Mouse (Mus musculus): ENCODE results near the gene Olfr71. TPM values are rescaled to one million over a fixed set of nuclear protein-coding genes. Genes with fewer than 3 reads are reported as not detected.
A peak's percentile ranks its signal among the peaks of the same experiment; 100 is the strongest.

The Olfr71 gene
- polyA plus RNA-seq, 1 experiment = not detected

DNA sequence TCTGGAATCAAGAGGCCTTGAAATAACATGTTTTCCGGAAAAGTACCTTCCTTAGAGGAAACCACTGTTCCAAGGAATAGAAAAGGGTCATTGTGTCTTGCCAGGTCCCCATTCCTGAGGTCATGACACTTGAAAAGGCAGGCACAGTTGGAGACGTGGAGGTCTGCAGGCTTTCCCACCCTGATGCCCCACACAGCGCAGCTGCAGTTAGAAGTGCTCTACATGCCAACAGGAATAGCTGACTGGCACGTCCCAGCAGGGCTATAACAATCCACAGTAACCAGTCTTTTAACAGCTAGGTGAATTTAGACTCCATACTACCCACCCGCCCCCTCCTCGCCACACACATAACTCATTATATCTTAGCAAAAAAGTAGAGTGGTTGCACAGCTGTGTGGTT lies 27.1 kb upstream of the Olfr71 start:
- no peaks in the 10 kb centered on the region for H3K27me3 ChIP-seq (ENCODE audit: control insufficient read depth, insufficient read depth, low read length)
- H3K36me3 ChIP-seq (ENCODE audit: control insufficient read depth, insufficient read depth, low read length) = no peaks in the 10 kb centered on the region
- H3K4me1 ChIP-seq (ENCODE audit: control insufficient read depth, insufficient read depth, low read length) = peaks cover 2% of the 10 kb centered on the region
- no peak overlapping the region for H3K27ac ChIP-seq (ENCODE audit: control insufficient read depth, insufficient read depth, low read depth, low read length)
- peak overlapping the region; percentile 69; the same call in 1 of the 2 replicates for H3K4me3 ChIP-seq (ENCODE audit: control insufficient read depth, low read depth, low read length)
- TF ChIP-seq CTCF (IDR thresholded peaks at IDR 0.05; ENCODE audit: control insufficient read depth, insufficient read depth, insufficient replicate concordance, low read depth, low read length) (no peak), POLR2A (IDR thresholded peaks at IDR 0.05; ENCODE audit: control insufficient read depth, low read depth, low read length) (no peak)

DNA sequence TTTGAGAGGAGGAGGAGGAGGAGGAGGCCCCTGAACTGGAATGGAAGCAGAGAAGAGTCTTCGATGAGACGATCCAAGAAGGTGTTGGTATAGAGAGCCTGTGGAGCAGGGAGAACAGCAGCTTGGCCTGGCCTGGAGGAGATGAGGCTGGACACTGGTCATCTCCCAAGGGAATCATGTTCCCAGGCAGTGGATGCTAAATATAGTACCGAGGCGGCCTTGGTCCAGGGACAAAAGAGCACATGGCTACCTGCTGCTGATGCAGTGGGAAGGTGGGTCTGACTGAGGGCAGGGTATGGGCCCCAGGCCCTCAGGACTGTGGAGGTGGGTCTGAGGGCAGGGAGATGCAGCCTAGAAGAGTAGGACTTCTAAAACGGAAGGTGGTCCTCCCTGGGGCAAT lies 23.1 kb upstream of the Olfr71 start:
- TF ChIP-seq POLR2A (IDR thresholded peaks at IDR 0.05; ENCODE audit: control insufficient read depth, low read depth, low read length) (no peak), CTCF (IDR thresholded peaks at IDR 0.05; ENCODE audit: control insufficient read depth, insufficient read depth, insufficient replicate concordance, low read depth, low read length) (no peak)
- H3K4me3 ChIP-seq (ENCODE audit: control insufficient read depth, low read depth, low read length) = peak overlapping the region; percentile 4
- peak overlapping the region; percentile 65 for H3K27ac ChIP-seq (ENCODE audit: control insufficient read depth, insufficient read depth, low read depth, low read length)
- H3K36me3 ChIP-seq (ENCODE audit: control insufficient read depth, insufficient read depth, low read length) = no peaks in the 10 kb centered on the region
- peaks cover 21% of the 10 kb centered on the region for H3K4me1 ChIP-seq (ENCODE audit: control insufficient read depth, insufficient read depth, low read length)
- H3K27me3 ChIP-seq (ENCODE audit: control insufficient read depth, insufficient read depth, low read length) = no peaks in the 10 kb centered on the region

DNA sequence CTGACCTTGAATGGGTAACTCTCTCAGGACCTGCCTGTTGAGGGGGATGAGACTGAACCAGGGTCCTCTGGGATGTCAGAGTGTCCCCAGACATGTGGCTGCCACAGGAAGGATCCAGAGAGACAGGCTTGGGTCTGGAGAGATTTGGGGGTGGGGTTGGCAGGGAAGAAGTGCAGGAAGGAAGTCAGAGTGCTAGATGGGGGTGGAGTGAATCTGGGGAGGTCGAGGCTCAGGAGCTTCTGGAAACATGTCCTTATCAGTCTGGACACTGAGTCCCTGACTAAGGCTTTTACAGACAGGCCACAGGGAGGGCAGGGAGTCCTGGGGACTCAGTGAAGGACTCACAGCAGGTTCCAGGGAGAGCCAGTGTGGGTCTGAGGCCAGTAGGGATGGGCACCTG lies 22.1 kb upstream of the Olfr71 start:
- Histone ChIP-seq H3K36me3 (ENCODE audit: control insufficient read depth, insufficient read depth, low read length) (no peaks in the 10 kb centered on the region), H3K27me3 (ENCODE audit: control insufficient read depth, insufficient read depth, low read length) (no peaks in the 10 kb centered on the region), H3K4me1 (ENCODE audit: control insufficient read depth, insufficient read depth, low read length) (peaks cover 23% of the 10 kb centered on the region), H3K27ac (ENCODE audit: control insufficient read depth, insufficient read depth, low read depth, low read length) (peak overlapping the region; percentile 65), H3K4me3 (ENCODE audit: control insufficient read depth, low read depth, low read length) (peak overlapping the region; percentile 4)
- TF ChIP-seq POLR2A (IDR thresholded peaks at IDR 0.05; ENCODE audit: control insufficient read depth, low read depth, low read length) (no peak), CTCF (IDR thresholded peaks at IDR 0.05; ENCODE audit: control insufficient read depth, insufficient read depth, insufficient replicate concordance, low read depth, low read length) (no peak)

DNA sequence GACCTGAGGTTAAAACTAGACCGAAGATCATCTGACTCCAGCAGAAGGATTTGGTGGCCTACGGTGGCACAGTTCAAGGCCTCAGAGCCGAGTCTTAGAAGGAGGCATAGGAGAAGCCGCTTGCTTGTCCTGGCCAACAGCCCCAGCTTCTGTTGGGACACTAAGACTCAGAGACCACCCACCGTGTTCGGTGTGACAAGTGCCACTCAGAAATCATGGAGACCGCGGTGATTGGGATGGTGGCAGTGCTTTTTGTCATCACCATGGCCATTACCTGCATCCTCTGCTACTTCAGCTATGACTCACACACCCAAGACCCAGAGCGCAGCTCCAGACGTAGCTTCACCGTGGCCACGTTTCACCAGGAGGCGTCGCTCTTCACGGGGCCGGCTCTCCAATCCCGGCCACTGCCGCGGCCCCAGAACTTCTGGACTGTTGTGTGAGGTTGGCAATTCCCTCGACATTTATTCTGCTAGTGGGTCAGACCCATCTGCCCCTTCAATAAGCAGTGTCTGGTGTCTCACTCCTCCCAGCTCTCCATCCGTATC lies 20.8 kb upstream of the Olfr71 start:
- peak overlapping the region; percentile 84 for H3K27ac ChIP-seq (ENCODE audit: control insufficient read depth, insufficient read depth, low read depth, low read length)
- no peaks in the 10 kb centered on the region for H3K36me3 ChIP-seq (ENCODE audit: control insufficient read depth, insufficient read depth, low read length)
- H3K27me3 ChIP-seq (ENCODE audit: control insufficient read depth, insufficient read depth, low read length) = no peaks in the 10 kb centered on the region
- H3K4me1 ChIP-seq (ENCODE audit: control insufficient read depth, insufficient read depth, low read length) = peaks cover 23% of the 10 kb centered on the region
- peak overlapping the region; percentile 44 for H3K4me3 ChIP-seq (ENCODE audit: control insufficient read depth, low read depth, low read length)
- TF ChIP-seq POLR2A (IDR thresholded peaks at IDR 0.05; ENCODE audit: control insufficient read depth, low read depth, low read length) (no peak), CTCF (IDR thresholded peaks at IDR 0.05; ENCODE audit: control insufficient read depth, insufficient read depth, insufficient replicate concordance, low read depth, low read length) (no peak)

DNA sequence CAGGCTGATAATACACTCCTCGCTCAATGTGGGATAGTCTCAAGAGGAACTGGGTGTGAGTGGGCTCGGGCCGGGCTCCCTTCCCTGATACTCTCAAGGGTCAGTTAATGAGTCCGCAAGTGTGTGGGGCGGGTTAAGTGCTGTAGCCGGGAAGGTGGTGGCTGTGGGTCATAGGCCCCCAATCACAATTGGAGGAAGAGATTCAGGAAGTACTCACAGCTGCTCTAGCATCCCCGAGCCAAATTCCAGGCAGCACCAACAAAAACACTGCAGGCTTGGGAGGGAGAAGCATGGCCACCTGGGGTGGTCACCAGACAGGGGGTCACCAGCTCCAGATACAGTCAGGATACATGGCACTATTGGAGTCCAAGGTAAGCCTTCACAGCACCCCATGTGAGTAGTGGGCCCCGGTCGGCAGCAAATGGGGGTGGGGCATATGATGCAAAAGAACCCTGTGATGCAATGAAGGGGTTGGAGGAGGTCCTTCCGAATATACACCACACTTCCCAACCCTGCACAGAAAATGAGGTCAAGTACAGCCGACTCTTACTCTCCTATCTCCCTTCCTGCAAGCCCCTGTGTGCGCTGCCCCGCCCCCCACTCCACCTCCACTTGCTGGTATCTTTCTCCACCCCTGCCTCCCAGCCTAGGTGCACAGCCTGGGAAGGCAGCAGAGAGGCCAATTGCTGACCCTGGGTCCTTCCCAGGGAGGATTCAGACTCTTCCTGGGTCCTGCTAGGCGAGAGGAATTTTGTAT lies 19.9 kb upstream of the Olfr71 start, which contains the start of gene Spaar:
Gene Spaar (plus strand): TSS at position 241 of the 757 bp plus-strand sequence.
- no peak for TF ChIP-seq POLR2A (IDR thresholded peaks at IDR 0.05; ENCODE audit: control insufficient read depth, low read depth, low read length)
- TF ChIP-seq CTCF (IDR thresholded peaks at IDR 0.05; ENCODE audit: control insufficient read depth, insufficient read depth, insufficient replicate concordance, low read depth, low read length) = no peak
- Histone ChIP-seq H3K36me3 (ENCODE audit: control insufficient read depth, insufficient read depth, low read length) (no peaks in the 10 kb centered on the region), H3K4me3 (ENCODE audit: control insufficient read depth, low read depth, low read length) (peak within 1 kb of the TSS; percentile 44), H3K4me1 (ENCODE audit: control insufficient read depth, insufficient read depth, low read length) (peaks cover 23% of the 10 kb centered on the region), H3K27ac (ENCODE audit: control insufficient read depth, insufficient read depth, low read depth, low read length) (peak within 1 kb of the TSS; percentile 84), H3K27me3 (ENCODE audit: control insufficient read depth, insufficient read depth, low read length) (no peaks in the 10 kb centered on the region)

DNA sequence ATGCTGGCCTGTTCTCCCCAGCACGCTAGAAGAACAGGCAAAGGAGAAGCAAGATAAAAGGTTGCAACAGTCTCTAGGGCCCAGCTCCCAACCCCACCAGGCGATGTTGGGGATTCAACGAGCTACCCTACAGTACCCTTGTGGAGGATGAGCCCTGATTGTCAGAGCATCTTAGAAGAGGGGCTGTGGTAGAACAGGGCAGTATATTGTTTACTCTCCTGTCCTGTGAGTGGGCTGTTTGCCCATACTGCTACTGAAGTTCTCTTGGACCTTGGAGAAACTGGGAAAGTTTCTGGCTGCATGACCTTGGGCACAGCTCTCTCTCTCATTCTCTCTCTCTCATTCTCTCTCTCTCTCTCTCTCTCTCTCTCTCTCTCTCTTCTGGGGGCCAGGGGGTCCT lies 19.1 kb upstream of the Olfr71 start:
- Histone ChIP-seq H3K4me3 (ENCODE audit: control insufficient read depth, low read depth, low read length) (no peak overlapping the region), H3K27ac (ENCODE audit: control insufficient read depth, insufficient read depth, low read depth, low read length) (peak overlapping the region; percentile 84), H3K27me3 (ENCODE audit: control insufficient read depth, insufficient read depth, low read length) (no peaks in the 10 kb centered on the region), H3K36me3 (ENCODE audit: control insufficient read depth, insufficient read depth, low read length) (no peaks in the 10 kb centered on the region), H3K4me1 (ENCODE audit: control insufficient read depth, insufficient read depth, low read length) (peaks cover 23% of the 10 kb centered on the region)
- no peak for TF ChIP-seq CTCF (IDR thresholded peaks at IDR 0.05; ENCODE audit: control insufficient read depth, insufficient read depth, insufficient replicate concordance, low read depth, low read length)
- TF ChIP-seq POLR2A (IDR thresholded peaks at IDR 0.05; ENCODE audit: control insufficient read depth, low read depth, low read length) = no peak

DNA sequence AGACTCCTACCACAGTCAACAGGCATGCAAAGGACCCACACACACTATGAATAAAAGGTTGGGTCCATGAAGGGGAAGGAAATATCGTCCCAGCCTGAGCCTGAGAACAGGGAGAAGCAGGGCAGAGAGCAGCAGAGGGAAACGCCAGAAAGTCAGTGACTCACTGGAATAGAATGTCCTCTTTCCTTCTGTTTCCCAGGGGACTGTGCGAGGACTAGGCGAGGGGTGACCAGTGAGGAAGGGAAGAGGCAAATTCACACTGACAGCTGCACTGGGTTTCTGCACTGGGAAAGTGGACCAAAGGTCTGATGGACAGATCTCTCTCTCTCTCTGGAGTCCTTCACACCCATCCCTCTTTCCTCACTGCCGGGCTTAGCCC lies 18.5 kb upstream of the Olfr71 start:
- H3K27me3 ChIP-seq (ENCODE audit: control insufficient read depth, insufficient read depth, low read length) = no peaks in the 10 kb centered on the region
- no peak overlapping the region for H3K4me3 ChIP-seq (ENCODE audit: control insufficient read depth, low read depth, low read length)
- TF ChIP-seq CTCF (IDR thresholded peaks at IDR 0.05; ENCODE audit: control insufficient read depth, insufficient read depth, insufficient replicate concordance, low read depth, low read length) = no peak
- TF ChIP-seq POLR2A (IDR thresholded peaks at IDR 0.05; ENCODE audit: control insufficient read depth, low read depth, low read length) = no peak
- H3K36me3 ChIP-seq (ENCODE audit: control insufficient read depth, insufficient read depth, low read length) = no peaks in the 10 kb centered on the region
- peak overlapping the region; percentile 84 for H3K27ac ChIP-seq (ENCODE audit: control insufficient read depth, insufficient read depth, low read depth, low read length)
- peaks cover 23% of the 10 kb centered on the region for H3K4me1 ChIP-seq (ENCODE audit: control insufficient read depth, insufficient read depth, low read length)
